Mouse (Mus musculus): ENCODE measurements around the gene Hcn2. TPM values are rescaled to one million over a fixed set of nuclear protein-coding genes. Genes with fewer than 3 reads are reported as not detected.

The Hcn2 gene
- total RNA-seq, 2 experiments from 2014 or later = 22.6 to 27.6 TPM

Other genes starting within 250 kb of the Hcn2 start
- gene Vmn2r83, start 247.9 kb upstream of the Hcn2 start, total RNA-seq (2021) = not detected
- gene Plpp2, start 182.8 kb upstream of the Hcn2 start, total RNA-seq (2021) = 1 to 10 TPM; 3.4 to 6.0 TPM
- 10 to 100 TPM; 12.4 to 15.6 TPM for gene Mier2, start 161.4 kb upstream of the Hcn2 start, total RNA-seq (2021)
- gene Theg, start 129.3 kb upstream of the Hcn2 start, total RNA-seq (2021) = not detected
- not detected for gene C2cd4c, start 102.6 kb upstream of the Hcn2 start, total RNA-seq (2021)
- 1 to 10 TPM; 4.5 to 4.8 TPM for gene Shc2, start 78.7 kb upstream of the Hcn2 start, total RNA-seq (2021)
- gene Odf3l2, start 70.9 kb upstream of the Hcn2 start, total RNA-seq (2021) = not detected
- gene Madcam1, start 52.1 kb upstream of the Hcn2 start, total RNA-seq (2021) = under 1 TPM; 0.24 to 0.60 TPM
- gene Tpgs1, start 47.3 kb upstream of the Hcn2 start, total RNA-seq (2021) = 10 to 100 TPM; 24.3 to 24.4 TPM
- 100 to 1,000 TPM; 152 to 159 TPM for gene Cdc34, start 34.4 kb upstream of the Hcn2 start, total RNA-seq (2021)
- gene Gzmm, start 27.6 kb upstream of the Hcn2 start, total RNA-seq (2021) = 1 to 10 TPM; 3.8 to 4.3 TPM
- 1,000 to 10,000 TPM; 1,161 to 1,276 TPM for gene Bsg, start 12.1 kb upstream of the Hcn2 start, total RNA-seq (2021)
- 10 to 100 TPM; 36.3 to 54.4 TPM for gene Polrmt, start 29.9 kb downstream of the Hcn2 start, total RNA-seq (2021)
- not detected for gene Fgf22, start 38.4 kb downstream of the Hcn2 start, total RNA-seq (2021)
- 10 to 100 TPM; 31.8 to 34.4 TPM for gene Rnf126, start 50.3 kb downstream of the Hcn2 start, total RNA-seq (2021)
- gene Fstl3, start 60.6 kb downstream of the Hcn2 start, total RNA-seq (2021) = 1 to 10 TPM; 5.8 to 7.4 TPM
- not detected for gene Prss57, start 74.3 kb downstream of the Hcn2 start, total RNA-seq (2021)
- 100 to 1,000 TPM in 1 of 2 experiments, 10 to 100 TPM in 1; 90.8 to 103 TPM for gene Palm, start 76.9 kb downstream of the Hcn2 start, total RNA-seq (2021)
- gene Misp, start 104.4 kb downstream of the Hcn2 start, total RNA-seq (2021) = under 1 TPM; 0.22 to 0.30 TPM
- 100 to 1,000 TPM; 144 to 145 TPM for gene Ptbp1, start 137.8 kb downstream of the Hcn2 start, total RNA-seq (2021)
- gene Prtn3, start 157.8 kb downstream of the Hcn2 start, total RNA-seq (2021) = under 1 TPM in 1 of 2 experiments, not detected in 1; 0.55 TPM
- under 1 TPM; 0.53 to 0.89 TPM for gene Plppr3, start 158.0 kb downstream of the Hcn2 start, total RNA-seq (2021)
- not detected for gene Elane, start 169.6 kb downstream of the Hcn2 start, total RNA-seq (2021)
- gene Cfd, start 174.2 kb downstream of the Hcn2 start, total RNA-seq (2021) = 10 to 100 TPM in 1 of 2 experiments, 1 to 10 TPM in 1; 3.2 to 12.0 TPM
- gene Med16, start 192.3 kb downstream of the Hcn2 start, total RNA-seq (2021) = 10 to 100 TPM; 59.5 to 60.0 TPM
- gene Gm26602, start 194.2 kb downstream of the Hcn2 start, total RNA-seq (2021) = not detected
- under 1 TPM; 0.17 to 0.22 TPM for gene Kiss1r, start 200.3 kb downstream of the Hcn2 start, total RNA-seq (2021)
- gene R3hdm4, start 204.6 kb downstream of the Hcn2 start, total RNA-seq (2021) = 10 to 100 TPM; 93.4 to 94.9 TPM
- 1 to 10 TPM; 3.1 to 3.2 TPM for gene Arid3a, start 210.4 kb downstream of the Hcn2 start, total RNA-seq (2021)
- gene Wdr18, start 243.5 kb downstream of the Hcn2 start, total RNA-seq (2021) = 10 to 100 TPM; 22.7 to 23.4 TPM